Mouse (Mus musculus): ENCODE measurements at regions not wholly inside any gene's neighbourhood (a gene's known extent, or its start where the extent isn't known, plus 50 kb on each side); places are given as distances from the start of the nearest gene placed in this dataset.
A peak's percentile ranks its signal among the peaks of the same experiment; 100 is the strongest.

DNA sequence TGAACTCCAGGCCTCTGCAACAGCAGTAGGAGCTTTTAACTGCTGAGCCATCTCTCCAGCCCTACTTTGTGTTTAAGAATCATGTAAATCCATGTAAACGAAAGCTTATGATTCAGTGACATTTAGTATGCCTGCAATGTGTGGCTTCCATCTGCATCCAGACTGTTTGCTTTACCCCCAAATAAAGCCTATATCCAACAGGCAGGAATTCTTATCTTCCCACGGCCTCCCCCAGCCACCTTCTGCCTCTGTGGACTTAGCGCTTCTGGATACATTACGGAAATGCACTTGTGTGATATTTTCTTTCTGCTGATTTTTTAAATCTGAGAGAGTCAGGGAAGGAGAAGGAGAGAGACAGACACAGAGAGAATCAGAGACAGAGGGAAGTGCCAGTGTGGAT lies 189.2 kb upstream of the Cxcr4 start:
- DNase-seq (ENCODE audit: low spot score) = no peak

DNA sequence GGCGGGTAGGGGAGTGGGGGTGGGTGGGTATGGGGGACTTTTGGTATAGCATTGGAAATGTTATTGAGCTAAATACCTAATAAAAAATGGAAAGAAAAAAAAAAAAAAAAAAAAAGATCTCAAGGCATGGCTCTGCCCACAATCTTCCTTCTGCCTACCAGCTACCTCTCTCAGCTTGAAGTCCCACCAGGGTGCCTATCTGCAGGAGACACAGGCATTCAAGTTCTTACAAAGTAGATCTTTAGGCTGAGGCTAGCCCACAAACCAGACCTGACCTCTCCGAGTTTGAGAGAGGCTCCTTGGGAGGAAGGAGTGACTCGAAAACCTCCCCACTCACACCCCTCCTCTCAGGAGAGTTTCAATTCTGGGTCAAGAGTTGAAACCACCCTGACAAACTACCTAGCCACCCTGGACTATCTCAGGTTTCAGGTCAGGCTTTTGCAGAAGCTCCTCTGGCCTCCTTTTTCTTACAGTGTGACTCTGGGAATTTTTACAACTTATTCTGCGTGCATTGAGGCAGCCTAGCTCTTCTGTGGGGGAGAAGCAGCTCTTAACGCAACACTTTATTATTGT lies 187.6 kb upstream of the Cxcr4 start:
- DNase-seq (ENCODE audit: low spot score) = no peak

DNA sequence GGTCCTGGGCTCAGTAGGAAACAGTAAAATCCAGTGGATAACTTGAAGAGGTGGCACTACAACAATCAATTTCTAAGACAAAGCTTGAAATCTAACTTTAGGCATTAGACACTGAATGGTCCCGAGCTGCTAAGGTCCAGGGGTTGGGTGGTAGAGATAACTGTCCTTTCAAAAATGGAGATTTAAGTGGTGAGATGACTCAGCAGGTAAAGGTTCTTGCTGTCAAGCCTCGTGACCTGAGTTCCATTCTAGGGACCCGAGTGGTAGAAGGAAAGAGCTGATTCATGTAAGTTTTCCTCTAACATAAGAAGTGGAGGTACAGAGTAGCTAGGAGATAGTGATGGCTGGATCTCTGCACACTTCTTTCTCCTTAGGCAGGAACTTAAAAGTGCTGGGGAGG lies 180.3 kb upstream of the Cxcr4 start:
- no peak for DNase-seq (ENCODE audit: low spot score)

DNA sequence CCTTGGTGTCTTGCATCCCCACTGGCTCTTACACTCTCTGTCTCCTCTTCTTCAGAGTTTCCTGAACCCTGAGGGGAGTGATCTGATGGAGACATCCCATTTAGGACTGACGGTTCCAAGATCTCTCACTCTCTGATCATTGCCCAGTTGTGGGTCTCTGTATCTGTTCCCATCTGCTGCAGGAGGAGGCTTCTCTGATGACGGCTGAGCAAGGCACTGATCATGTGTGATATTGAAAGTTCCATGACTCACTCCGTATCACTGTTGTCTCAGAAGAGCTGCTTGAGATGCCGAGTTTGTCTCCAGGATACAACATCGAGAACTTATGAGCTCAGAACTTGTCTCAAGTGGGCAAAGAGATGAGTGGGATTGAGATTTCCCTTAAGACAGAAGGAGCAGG lies 178.7 kb upstream of the Cxcr4 start:
- no peak for DNase-seq (ENCODE audit: low spot score)

DNA sequence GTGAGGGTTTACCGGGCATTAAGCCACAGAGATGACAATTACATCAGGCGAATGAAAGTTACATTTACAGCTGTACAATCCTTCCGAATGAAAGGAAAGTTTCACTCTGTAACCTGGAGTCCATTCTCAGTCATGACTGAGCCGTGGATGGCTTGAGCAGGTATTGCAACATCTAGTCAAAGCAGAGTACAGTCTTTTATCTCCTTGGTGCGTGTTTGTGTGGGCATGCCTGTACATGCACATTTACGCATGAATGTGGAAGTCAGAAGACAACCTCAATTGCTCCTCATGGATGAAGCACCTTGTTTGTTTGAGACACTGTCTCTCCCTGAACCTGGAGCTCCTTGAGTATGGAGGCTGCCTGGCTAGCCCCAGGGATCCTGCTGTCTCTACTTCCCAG lies 175.9 kb upstream of the Cxcr4 start:
- DNase-seq (ENCODE audit: low spot score) = no peak

DNA sequence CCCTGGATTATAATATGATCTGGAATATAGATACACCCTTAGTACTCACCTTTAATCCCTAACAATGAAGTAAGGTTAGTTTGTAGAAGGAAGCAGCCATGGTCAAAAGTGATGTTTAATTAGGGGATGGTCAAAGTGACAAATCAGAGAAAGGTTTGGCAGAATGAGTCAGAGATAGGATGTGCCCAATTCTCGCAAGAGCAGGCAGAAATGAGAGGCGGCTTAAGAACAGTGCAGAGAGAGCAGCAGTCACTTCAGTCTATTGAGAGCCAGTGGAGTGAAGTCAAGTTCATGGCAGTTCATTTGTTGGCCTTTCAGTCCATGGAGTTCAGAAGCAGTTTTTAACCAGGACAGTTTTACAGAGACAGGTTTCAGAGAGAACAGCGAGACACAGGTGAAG lies 175.3 kb upstream of the Cxcr4 start:
- DNase-seq (ENCODE audit: low spot score) = no peak

DNA sequence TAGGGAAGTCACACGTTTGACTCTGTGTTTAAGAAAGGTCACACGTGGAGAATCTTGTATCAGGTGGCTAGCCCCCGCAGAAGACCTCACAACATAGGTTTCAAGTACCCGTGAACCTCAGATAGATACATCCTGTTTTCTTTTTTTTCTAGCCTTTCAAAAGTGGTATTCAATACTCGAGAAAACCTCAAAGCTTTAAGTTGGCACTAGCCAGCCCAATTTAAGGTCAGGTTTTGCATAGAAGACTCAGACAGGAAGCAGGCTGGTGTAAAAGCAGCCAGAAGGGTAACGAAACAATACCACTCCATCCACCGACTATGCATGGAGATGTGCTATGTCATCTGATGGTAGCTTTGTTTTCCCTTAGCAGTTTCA lies 174.8 kb upstream of the Cxcr4 start:
- DNase-seq (ENCODE audit: low spot score) = no peak

DNA sequence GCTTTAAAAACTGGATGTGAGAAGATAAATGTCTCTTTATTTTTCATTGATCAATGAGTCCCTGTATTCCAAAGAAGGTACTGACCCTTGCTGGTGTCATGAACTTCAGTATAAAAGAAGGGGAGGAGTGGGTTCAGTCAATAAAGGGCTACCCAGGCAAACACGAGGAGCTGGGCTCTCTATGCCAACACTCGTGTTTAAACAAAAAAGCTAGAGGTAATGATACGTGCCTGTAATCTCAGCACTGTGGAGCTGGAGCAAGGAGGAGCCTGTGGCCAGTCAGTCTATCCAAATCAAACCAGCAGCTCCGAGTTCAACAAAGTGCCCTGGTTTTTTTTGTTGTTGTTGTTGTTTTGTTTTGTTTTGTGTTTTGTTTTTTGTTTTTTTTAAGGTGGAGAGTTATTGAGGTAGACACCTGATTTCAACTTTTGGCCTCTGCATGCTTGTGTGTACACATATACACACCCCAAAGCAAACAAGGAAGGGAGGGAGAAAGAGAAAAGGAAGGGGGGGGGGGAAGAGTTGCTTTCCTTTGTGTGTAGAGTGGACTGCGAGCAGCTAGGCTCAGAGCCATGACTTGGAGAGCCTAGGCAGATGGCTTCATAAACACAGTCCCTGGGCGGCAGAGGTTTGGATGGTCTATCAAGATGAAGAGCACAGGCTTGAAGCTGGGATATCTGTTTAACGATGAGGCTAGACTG lies 174.2 kb upstream of the Cxcr4 start:
- no peak for DNase-seq (ENCODE audit: low spot score)

DNA sequence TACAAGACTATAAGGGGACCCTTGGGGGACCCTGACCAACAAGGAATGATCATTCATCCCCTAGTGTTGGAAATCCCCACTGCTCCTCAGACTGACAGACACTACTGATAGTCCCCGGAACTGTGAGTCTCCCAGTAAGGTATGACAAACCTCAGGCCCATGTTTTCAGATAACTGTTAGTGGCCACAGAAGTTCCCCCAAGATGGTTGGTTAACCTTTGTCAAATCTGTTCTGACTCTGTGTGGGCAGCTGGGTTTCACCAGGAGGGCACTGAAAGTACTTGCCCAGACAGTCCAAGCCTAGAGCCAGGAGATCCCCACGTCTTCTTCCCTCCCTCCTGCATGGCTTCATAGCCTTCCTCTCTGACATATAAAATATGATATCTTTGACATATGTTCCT lies 173.5 kb upstream of the Cxcr4 start:
- no peak for DNase-seq (ENCODE audit: low spot score)

DNA sequence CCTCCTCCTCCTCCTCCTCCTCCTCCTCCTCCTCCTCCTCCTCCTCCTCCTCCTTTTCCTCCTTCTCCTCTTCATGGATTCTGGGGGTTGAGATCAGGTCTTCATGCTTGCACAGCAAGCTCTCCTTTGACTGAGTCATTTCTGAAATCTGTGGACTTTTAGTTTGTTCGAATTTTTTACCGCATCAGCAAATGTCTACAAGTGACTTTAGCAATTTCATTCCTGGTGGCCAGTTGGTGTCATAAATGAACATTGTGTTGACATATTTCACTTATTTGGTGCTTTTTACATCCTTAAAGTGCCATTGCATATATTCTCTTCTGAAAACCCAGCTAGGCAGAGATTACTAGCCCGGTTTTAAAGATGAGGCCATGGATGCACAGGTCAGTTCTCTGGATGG lies 173.0 kb upstream of the Cxcr4 start:
- DNase-seq (ENCODE audit: low spot score) = no peak

DNA sequence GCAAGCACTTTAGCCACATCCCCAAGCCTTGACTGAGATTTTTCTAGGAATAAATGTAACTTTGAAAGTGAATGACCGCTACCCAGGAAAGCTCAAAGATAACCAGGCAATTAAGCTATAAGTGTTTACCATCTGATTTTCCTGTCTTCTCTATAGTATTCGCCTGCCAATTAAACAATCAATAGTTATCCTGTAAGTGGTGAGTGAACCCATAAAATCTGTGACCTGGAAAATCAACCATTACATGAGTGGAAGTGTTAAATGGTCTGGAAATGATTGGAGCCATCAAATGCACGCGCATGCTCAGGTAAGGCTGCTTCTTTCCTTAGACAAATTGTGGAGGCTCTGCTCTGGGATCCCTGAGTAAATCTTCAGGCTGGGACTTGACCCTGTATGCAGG lies 170.8 kb upstream of the Cxcr4 start:
- DNase-seq (ENCODE audit: low spot score) = no peak

DNA sequence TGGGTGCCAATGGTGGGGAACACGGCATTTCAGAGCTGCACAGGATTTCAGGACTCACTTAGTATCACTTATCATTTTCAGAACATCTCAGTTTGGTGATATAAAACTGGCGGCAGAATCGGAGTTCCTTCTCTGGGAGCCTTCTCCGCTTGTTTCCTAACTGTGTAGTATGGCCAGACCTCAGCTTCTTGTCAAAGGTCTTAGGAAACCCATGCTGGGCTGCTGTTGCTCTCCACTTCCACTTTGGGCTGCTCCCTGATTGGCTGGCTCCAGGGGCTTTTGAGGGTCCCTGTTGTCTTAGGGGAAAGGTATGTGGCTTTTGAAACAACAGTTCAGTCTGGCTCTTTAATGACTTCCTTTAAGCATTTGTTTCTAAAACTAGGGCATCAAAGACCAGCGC lies 170.0 kb upstream of the Cxcr4 start:
- DNase-seq (ENCODE audit: low spot score) = no peak

DNA sequence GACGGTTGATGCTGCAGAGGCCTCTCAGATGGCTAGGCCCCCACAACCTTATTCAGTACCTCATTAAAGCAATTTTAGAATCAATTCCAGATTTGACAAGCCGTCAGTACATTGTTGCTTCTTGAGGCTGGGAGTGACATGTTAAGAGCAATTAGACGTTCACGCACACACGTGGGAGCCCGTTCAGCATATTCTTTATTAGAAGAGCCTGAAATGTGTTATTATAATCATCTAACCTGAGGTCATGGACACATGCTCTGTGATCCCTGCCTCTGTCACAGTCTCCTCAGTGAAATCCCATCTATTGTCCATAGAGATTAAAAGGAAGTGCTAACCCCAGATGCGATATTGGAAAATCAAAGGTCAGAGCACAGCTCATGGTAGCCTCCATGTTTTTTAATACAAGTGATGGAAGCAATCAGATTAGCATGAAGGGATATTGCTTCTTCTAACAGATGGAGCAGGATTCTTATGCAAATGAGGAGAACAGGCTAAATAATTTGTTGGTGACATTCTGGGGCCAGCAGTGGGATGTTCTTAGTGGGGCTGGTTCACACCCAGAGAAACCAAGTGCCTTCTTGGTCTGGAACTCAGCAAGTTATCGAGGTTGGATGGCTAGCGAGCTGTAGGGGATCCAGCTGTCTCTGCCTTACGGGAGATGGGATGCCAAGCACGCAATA lies 166.8 kb upstream of the Cxcr4 start:
- no peak for DNase-seq (ENCODE audit: low spot score)

DNA sequence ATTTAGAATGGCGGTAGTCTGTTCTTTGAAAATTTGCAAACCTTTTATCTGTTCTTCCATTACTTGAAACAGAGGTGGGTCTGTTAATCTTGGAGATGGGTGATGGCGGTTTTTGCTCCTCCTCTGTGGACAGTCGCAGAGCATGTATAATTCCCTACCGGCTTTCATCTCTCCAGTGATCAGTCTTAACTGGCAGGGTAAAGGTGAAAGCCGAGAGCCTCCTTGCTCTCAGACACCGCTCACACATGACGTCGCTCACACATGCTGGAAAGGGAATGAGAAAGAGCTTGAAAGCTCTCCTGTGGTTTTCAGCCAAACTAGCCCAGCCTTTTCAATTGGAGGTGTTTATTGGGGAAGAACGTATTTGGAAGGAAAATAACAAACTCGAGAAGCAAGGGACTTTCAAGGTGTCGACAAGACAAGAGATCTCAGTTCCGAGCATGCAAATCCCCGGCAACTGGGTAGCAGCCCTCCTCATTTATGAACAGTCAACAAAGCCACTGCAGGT lies 166.3 kb upstream of the Cxcr4 start:
- DNase-seq (ENCODE audit: low spot score) = no peak

DNA sequence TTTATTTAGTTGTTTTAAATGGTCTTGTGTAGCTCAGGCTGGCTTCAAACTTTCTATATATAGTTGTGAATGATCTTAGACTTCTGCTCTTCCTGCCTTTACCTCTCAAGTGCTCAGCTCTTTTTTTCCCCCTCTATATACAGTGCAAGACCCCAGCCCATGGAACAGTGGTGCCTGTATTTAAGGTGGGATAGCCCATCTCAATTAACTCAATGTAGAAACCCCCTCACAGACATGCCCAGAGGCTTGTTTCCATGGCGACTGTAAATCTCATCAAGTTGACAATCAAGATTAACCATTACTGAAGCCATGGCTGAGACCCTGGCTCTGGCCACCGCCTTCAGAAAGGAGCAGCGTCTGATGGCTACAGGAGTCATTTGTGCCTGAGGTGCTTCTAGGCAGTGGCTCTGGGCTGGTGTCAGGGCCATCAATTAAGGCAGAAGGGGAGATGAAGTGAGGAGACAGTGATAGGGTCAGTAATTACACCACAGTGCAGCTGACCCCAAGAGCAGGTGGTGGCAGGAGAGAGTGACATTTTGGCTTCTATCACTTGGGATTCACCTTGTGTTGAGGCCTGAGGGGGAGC lies 161.4 kb upstream of the Cxcr4 start:
- no peak for DNase-seq (ENCODE audit: low spot score)

DNA sequence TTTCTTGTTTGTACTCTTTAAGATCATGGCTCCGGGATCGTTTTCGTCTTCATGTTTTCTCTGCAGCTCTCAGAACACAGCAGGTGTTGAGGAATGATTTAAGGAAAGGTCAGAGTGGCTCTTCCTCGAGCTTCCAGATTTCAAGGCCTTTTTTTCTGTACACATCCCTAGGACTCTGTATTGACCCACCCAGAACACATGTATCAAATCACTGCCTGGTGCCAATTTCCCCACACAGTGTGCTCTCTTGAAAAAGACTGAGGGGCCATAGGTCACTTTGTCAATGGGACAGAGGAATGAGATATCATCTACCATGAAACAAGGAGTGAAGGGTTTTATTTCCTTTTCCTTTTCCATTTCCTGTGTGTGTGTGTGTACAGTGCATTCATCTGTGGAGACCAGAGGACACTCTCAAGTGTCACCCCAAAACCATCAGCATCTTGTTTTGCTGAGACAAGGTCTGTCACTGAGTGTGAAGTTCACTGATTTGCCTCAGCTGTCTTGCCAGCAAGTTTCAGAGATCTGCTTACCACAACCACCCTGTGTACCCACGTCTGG lies 157.4 kb upstream of the Cxcr4 start:
- no peak for DNase-seq (ENCODE audit: low spot score)

DNA sequence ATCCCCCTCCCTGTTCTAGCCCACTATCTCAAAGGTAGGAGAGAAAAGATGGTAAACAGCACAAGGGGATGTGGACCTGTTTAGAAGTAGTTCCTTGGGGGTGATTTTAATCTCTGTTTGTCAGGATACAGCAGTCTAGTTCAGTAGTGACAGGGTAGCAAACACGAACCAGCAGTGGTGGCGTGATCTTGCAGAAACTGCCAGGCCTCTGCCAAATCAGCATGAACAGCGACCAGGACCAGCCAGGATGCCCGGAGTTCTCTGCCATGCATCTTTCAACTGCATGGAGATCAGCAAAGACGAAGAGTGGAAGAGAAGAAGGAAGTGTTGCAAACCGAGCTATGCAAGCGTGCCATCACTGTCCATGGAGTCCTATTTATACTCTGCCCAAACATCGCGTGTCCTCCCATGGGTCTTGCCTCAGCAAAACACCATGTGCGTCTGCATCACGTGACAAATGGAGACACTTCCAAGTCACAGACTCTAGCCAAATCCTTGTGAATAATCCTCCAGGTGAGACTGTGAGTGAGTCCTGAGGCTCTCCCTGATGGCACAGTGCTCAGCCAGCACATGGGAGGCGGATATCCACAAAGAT lies 155.2 kb upstream of the Cxcr4 start:
- peak; percentile 20 for DNase-seq (ENCODE audit: low spot score)

DNA sequence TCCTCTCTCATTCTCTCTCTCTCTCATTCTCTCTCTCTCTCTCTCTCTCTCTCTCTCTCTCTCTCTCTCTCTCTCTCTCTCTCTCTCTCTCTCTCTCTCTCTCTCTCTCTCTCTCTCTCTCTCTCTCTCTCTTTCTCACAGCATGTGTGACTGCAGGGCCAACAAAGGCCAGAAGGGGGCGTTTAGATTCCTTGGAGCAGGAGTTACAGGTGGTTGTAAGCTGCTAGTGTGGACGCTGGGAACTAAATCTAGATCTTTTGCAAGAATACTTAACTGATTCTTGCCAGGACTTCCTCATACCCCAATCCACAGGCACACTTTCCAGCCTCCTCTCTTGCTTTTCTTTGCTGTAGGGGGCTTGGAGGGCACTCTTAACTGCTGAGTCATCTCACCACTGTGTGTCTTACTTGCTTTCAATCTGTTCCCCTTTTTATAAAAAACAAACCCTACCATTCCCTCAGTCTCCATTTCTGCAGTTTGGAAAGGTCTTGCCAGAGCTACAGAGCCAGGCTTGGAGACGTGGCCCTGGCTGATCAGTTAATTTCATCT lies 154.4 kb upstream of the Cxcr4 start:
- no peak for DNase-seq (ENCODE audit: low spot score)

DNA sequence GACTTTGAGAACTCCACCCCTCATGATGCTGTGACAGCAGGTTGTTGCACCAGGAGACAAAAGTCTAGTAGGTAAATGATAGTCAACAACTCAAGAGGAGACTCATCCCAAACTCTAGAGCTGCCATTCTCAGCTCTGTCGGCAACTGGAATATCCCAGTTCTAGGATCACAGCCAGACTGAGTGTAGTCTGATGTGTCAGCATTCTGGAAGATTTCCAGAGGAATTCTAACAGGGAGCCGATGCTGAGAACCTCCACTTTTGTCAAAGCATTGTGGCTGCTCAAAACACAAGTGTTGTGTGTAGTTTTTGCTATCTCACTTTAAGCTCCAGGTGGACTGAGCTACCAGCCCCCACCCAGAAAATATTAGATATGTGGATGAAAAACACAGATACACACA lies 148.5 kb upstream of the Cxcr4 start:
- peak; percentile 21 for DNase-seq (ENCODE audit: low spot score)

DNA sequence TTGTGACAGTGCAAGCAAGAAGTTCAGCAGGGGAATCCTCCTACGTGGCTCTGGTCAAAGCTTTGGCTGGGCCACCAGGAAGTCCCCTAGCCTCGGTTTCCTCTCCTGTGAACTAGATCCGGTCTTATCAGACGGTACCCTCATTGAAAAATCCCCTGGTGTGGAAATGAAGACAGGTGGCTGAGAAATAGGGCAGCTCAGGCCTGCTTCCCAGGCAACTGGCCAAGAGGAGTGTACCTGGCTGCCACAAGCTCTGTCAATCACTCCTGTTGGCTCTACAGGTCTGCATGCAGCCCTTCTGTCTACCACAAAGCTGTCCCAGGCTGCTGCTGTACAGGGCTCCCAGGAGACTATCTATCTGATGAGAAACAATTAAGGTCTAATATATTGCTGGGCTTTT lies 146.1 kb upstream of the Cxcr4 start:
- peak; percentile 24 for DNase-seq (ENCODE audit: low spot score)

DNA sequence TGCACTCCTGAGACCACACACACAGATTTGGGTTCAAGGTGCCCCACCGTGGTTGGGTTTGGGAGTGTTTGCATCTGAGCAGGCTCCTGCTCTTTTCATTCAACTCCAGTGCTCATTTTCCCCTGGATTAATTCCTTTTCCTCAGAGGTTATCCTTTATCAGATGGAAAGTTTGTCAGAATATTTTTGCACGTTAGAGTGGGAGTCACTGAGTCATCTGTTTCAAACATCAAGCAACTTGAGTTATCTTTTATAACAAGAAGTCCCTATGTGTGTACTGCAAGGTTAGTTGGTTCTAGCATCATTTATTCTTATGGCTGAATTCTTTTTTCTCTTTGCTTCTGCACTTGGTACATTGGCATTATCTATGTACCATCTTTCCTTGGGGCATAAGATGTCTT lies 142.8 kb upstream of the Cxcr4 start:
- DNase-seq (ENCODE audit: low spot score) = no peak

DNA sequence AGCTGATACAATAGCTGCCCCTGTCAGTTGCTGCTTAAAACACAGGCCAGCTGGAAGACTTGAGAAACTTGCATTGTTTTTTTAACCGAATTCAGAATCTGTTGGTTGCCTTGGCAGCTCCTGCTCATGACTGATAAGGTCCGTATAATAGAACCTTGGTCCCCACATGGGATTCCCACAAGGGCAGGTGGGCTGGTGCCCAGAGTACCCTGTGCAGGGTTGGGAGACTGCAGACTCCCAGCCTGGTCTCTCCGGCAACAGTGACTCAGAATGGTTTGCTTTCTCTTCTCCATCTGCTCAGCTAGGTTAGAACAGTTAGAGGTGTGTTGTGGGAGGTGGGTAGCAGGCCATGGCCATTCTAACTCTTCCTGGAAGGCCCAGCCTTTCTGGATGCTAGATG lies 139.4 kb upstream of the Cxcr4 start:
- DNase-seq (ENCODE audit: low spot score) = peak; percentile 30
